Mouse (Mus musculus): ENCODE measurements around the gene Eif4e.
"Not testable (repeated sequence)": the region's sequence is repeated elsewhere in the genome, so short reads cannot be mapped to it uniquely, and the experiment has no call there.

Eif4e gene

DNA sequence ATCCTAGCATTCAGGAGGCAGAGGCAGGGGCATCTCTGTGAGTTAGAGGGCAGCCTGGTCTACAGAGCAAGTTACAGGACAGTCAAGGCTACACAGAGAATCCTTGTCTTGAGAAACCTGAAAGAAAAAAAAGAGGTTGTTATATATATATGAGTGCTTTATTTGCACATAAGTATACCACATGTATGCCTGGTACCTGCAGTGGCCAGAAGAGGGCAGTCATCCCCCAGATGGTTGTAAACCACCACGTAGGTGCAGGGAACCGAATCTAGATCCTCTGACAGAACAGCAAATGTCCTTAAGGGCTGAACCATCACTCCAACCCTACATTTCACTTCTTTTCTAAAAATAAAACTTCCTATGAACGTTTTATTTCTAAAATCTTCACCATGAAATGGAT lies 8.1 kb upstream of the Eif4e start:
- DNase-seq (ENCODE audit: low spot score in 2 of 2) = no peak

- no peak for DNase-seq (ENCODE audit: low spot score in 2 of 2)
Observed at GRCm38 (mm10) chr3:138519218-138519617, 6.8 kb upstream of the Eif4e start.

GRCm38 (mm10) chr3:138523956-138524355 lies 2.0 kb upstream of the Eif4e start:
- no peak for DNase-seq (ENCODE audit: low spot score in 2 of 2)

GRCm38 (mm10) chr3:138525494-138525893 lies 485 bp upstream of the Eif4e start:
- no peak for DNase-seq (ENCODE audit: low spot score in 2 of 2)

DNA sequence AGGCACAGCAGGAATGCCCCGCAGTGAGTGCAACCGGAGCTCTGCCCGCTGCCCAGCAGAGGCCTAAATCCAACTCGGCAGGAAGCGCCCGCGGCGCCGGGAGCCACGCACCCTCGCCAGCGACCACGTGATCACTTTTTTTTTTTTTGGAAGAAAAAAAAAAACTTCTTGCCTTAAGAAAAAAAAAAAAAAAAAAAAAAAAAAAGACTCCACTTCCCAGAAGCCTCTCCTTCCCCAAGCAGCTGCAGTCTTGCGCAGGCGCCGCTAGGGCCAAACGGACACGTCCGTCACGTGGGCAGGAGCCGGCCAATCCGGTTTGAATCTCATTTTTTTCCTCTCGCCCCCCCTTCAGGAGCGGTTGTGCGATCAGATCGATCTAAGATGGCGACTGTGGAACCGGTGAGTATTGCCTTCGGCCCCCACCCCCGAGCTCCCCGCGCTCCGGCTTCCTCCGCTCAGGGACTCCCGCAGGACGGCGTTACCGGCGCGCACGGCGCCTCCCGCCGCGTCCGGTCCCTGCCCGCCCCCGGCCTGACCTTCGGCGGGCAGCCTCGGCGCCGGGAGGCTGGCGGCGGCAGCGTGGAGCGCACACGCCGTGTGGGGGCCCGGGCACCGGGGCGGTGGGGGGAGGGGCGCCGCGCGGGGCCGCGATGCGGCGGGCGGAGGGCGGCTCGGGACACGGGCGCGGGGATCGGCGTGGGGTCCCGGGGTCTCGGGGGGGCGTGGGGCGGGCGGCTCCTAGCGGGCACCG lies 1.1 kb downstream of the Eif4e start:
- DNase-seq (ENCODE audit: low spot score in 2 of 2) = peak; percentile 96 to 98

GRCm38 (mm10) chr3:138527667-138528231 lies 1.8 kb downstream of the Eif4e start:
- peak; percentile 44 to 46 for DNase-seq (ENCODE audit: low spot score in 2 of 2)

DNA sequence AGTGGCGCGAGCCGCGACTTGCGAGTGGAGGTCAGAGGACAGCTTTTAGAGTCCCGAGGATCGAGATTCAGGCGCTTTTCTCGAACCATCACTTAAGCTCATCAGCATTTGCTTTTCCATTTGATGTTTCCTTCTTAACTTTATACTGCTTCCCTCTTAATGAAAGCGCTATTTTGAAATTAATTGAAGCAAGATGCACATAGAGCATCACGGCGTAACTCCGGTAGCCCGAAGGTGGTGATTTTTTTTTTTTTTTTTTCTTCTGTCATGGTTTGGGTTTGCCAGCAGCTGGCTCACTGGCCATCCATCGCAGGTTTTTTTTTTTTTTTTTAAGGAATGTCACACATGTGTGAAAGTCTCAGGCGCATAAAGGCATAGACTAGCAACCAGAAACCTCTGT lies 2.3 kb downstream of the Eif4e start:
- no peak for DNase-seq (ENCODE audit: low spot score in 2 of 2)

- DNase-seq (ENCODE audit: low spot score in 2 of 2) = no peak
Observed at GRCm38 (mm10) chr3:138530578-138531478, 4.8 kb downstream of the Eif4e start.

DNA sequence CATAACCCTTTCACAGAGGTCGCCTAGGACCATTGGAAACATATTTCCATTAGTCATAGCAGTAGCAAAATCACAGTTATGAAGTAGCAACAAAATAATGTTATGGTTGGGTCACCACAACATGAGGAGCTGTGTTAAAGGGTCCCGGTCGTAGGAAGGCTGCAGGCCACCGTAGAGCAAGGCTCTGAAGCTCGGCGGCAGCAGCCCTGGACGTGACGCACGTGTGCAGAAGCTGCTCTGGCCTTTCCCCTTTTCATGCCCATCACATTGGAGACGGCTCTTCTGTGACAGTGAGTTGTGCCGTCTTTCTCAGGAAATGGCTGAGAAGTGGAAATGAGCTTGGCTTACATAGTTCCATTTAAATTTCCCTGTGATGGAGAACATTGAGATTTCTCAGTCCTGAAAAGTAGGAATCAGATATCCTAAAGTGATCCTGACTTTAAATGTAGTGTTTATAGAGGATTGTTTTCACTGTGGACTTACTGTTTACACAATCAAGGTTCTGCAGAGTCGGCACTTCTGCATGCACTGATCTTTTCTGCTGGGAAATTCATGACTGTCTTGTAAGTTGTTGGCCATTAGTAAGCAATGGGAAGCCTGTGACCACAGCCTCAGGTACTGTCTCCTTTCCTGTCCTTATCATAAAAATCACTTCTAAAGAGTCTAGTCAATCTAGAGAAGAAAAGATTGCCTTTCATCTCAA lies 5.7 kb downstream of the Eif4e start:
- DNase-seq (ENCODE audit: low spot score in 2 of 2) = no peak

DNA sequence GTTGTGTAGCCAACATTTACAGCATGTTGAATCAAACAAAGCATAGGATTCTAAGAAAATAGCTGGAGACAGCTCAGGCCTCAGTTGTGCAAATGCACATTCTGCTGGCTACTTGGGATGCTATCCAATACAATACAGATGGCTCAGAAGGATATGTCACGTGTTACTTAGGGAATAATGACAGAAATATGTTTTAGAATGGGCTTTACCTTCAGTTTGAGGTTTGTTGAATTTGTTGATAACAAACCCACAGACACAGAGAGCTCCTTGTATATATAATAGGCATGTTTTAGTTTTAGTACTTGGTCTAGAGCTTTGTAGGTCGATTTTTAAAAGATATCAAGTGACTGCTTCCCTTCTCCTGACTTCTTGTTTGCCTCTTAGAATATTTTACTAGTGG lies 6.8 kb downstream of the Eif4e start:
- no peak for DNase-seq (ENCODE audit: low spot score in 2 of 2)

DNA sequence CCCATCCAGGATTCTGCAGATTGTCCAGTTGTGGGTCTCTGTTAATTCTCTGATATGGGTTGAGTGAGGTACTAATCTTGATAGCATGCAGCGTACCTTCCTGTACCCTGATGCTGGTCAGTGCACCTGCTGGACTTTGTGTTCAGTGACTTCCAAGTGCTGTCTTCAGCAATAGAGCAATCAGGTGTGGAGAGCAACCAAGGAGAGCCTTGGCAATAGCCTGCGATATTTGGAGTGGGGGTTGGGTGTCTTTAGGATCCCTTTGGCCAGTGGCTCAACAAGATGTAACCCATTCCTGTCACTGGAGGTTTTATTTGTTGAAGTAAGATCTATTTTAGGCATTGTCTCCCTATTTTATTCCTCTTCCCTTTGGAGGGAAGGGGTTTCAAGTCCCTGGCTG lies 10.1 kb downstream of the Eif4e start:
- no peak for DNase-seq (ENCODE audit: low spot score in 2 of 2)

DNA sequence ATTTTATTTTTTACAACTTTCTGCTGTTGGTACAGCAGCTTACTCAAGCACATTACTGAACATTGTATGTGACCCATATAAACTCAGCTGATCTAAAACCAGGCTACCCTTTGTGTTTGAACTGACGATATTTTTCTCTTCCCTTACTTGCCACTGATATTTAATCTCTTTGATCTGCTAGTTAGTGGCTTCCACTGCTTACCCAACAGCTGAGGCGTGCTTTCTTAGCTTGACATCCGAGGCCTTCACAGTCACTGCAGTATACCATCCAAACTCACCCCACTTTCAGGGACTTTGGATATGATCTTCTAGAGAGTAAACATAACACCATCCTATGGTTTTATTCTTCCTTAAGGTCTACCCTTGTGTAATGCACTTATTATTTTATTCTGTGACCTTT lies 16.6 kb downstream of the Eif4e start:
- DNase-seq (ENCODE audit: low spot score in 2 of 2) = no peak

GRCm38 (mm10) chr3:138544117-138544516 lies 18.1 kb downstream of the Eif4e start:
- no peak for DNase-seq (ENCODE audit: low spot score in 2 of 2)

- peak in 1 of 2 experiments; percentile 39 for DNase-seq (ENCODE audit: low spot score in 2 of 2)
Observed at GRCm38 (mm10) chr3:138546678-138547077, 20.7 kb downstream of the Eif4e start.

- no peak for DNase-seq (ENCODE audit: low spot score in 2 of 2)
Observed at GRCm38 (mm10) chr3:138549045-138549444, 23.1 kb downstream of the Eif4e start.

GRCm38 (mm10) chr3:138550336-138551123 lies 24.6 kb downstream of the Eif4e start:
- peak in 1 of 2 experiments; percentile 19 for DNase-seq (ENCODE audit: low spot score in 2 of 2)

- not testable (repeated sequence) for DNase-seq (ENCODE audit: low spot score in 2 of 2)
Observed at GRCm38 (mm10) chr3:138555279-138555678, 29.3 kb downstream of the Eif4e start.

GRCm38 (mm10) chr3:138558529-138558928 lies 32.5 kb downstream of the Eif4e start:
- no peak for DNase-seq (ENCODE audit: low spot score in 2 of 2)

- no peak for DNase-seq (ENCODE audit: low spot score in 2 of 2)
Observed at GRCm38 (mm10) chr3:138560242-138560641, 34.3 kb downstream of the Eif4e start.

DNA sequence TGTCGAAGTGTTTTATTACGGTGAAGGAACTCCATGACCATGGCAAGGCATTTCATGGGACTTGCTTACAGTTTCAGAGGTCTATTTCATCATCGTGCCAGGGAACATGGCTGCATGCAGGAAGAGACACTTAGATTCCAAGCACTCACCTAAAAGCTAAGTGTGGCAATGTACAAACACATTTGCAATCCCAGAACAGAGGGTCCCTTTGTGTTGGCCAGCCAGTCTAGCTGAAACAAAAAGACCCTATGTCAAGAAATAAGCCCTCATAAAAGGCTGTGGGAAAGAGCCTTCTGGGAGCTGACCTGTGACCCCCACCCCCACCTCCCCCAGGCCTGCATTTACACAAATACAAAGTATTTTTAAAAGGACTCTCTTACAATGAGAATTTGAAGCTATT lies 34.9 kb downstream of the Eif4e start:
- no peak for DNase-seq (ENCODE audit: low spot score in 2 of 2)

DNA sequence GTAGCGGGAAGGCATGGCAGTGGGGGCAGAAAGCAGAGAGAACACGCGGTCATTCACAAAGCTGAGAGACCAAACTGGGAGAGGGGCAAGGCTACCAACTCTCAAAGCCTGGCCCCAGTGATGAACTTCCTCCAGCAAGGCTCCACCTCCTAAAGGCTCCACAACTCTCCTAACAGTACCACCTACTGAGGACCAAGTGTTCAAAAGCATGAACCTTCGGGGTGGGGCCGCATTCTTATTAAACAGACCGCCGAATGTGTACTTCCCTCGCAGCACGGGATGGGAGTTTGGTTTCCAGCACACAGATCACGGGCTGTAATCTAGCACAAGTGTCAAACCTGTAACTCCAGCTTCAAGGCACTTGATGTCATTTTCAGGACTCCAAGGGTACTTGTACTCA lies 52.9 kb downstream of the Eif4e start:
- DNase-seq (ENCODE audit: low spot score in 2 of 2) = no peak

Measured in frontal cortex, postnatal 36 days (tissue).